Comparison of ENCODE assay signal across 8 mouse cellular contexts in genomic region chrX:142228055-142228768, GRCm38 (mm10). TPM values are rescaled to one million over a fixed set of nuclear protein-coding genes. Genes with fewer than 3 reads are reported as not detected.
DNase-seq lines count a peak whose midpoint lies in the region; ATAC-seq lines count a peak whose summit lies in the region.

No protein-coding gene starts in this region.

- no peaks in the 10 kb centered on the region for H3K36me3 ChIP-seq in hindbrain, embryonic 15.5 days
- H3K36me3 ChIP-seq in macrophage (ENCODE audit: inconsistent target): no peaks in the 10 kb centered on the region

- H3K9ac ChIP-seq in hindbrain, embryonic 15.5 days: peak overlapping the region; percentile 49

- no peaks in the 10 kb centered on the region for H3K27me3 ChIP-seq in hindbrain, embryonic 15.5 days

- H3K4me1 ChIP-seq in hindbrain, embryonic 15.5 days (replicated peaks): 0 out of 2 replicates have a peak, but pooled peaks cover 3% of the 10 kb centered on the region

- peak overlapping the region; percentile 57 for H3K4me3 ChIP-seq in hindbrain, embryonic 15.5 days
- H3K4me3 ChIP-seq in macrophage (ENCODE audit: inconsistent target): peak overlapping the region; percentile 42

- ATAC-seq in hindbrain, embryonic 15.5 days (ENCODE audit: low FRiP score, low read depth): peak; percentile 97

- peak overlapping the region; percentile 90 for H3K27ac ChIP-seq in hindbrain, embryonic 15.5 days (replicated peaks)
- H3K27ac ChIP-seq in macrophage: peak overlapping the region; percentile 38

- 35% methylated on average over 31 of the region's 42 CpGs for WGBS in hindbrain, embryonic 15.5 days
- WGBS in macrophage (ENCODE audit: missing documents): 19% methylated on average over 9 of the region's 42 CpGs

- peak overlapping the region; percentile 57 for H3K4me2 ChIP-seq in hindbrain, embryonic 15.5 days

- H3K79me2 ChIP-seq in macrophage (ENCODE audit: inconsistent target): no peaks in the 10 kb centered on the region; the same call in 1 of the 2 replicates

- peak; percentile 28 for DNase-seq in WW6 (ENCODE audit: low read depth, low spot score)
- DNase-seq in cerebellum, postnatal 36 days: peak; percentile 70 to 78
- peak; percentile 55 to 64 for DNase-seq in frontal cortex, postnatal 36 days (ENCODE audit: low spot score in 2 of 2)
- DNase-seq in left cerebral cortex, adult 11 months (ENCODE audit: low spot score): peak; percentile 41
- DNase-seq in right cerebral cortex, adult 18-20 months: peak; percentile 76
- peak; percentile 35 for DNase-seq in urinary bladder, postnatal 25 days (ENCODE audit: low spot score)

- no peaks in the 10 kb centered on the region for H3K9me3 ChIP-seq in hindbrain, embryonic 15.5 days

RNA-seq across cellular contexts. Expression of gene Nxt2, which starts 1.6 kb away (rescaled TPM):
- polyA plus RNA-seq in hindbrain, embryonic 15.5 days (2015; fragmentation: Nextera tagmentation; extraction: Ambion mirVana): 17.6 and 18.4 TPM in 2 replicates
- 1 to 10 TPM in 16 of 26 experiments, under 1 TPM in 8, not detected in 2; 0.33 to 3.7 (median 1.8) TPM for total RNA-seq in macrophage (2018; cell fraction: chromatin; rRNA removed)
- total RNA-seq in macrophage (2018; cell fraction: cytosol; rRNA removed): 10 to 100 TPM in 4 of 26 experiments, 1 to 10 TPM in 22; 6.2 to 11.3 (median 8.8) TPM
- 1 to 10 TPM; 1.1 to 7.7 (median 2.8) TPM for total RNA-seq in macrophage (2018; cell fraction: nucleus; rRNA removed)
- polyA plus RNA-seq in macrophage (2018): 8.8 to 17.6 TPM (median 11.6 TPM) in 3 replicates

RNA-seq across cellular contexts. Expression of gene Gucy2f, which starts 31.5 kb away (rescaled TPM):
- 0.05 and 0.08 TPM in 2 replicates for polyA plus RNA-seq in hindbrain, embryonic 15.5 days (2015; fragmentation: Nextera tagmentation; extraction: Ambion mirVana)
- total RNA-seq in macrophage (2018; cell fraction: chromatin; rRNA removed): not detected
- total RNA-seq in macrophage (2018; cell fraction: cytosol; rRNA removed): not detected
- total RNA-seq in macrophage (2018; cell fraction: nucleus; rRNA removed): not detected
- not detected in 3 replicates for polyA plus RNA-seq in macrophage (2018)

Comparison
In these comparisons a context has a peak if more than half of its experiments do, and no peak if none do; other contexts are left out.
1. Peak in every context shown above with its lines: DNase-seq, ATAC-seq, H3K4me3 ChIP-seq and H3K27ac ChIP-seq.